Comparison of ENCODE assay signal across 30 mouse cellular contexts in the genomic region with DNA sequence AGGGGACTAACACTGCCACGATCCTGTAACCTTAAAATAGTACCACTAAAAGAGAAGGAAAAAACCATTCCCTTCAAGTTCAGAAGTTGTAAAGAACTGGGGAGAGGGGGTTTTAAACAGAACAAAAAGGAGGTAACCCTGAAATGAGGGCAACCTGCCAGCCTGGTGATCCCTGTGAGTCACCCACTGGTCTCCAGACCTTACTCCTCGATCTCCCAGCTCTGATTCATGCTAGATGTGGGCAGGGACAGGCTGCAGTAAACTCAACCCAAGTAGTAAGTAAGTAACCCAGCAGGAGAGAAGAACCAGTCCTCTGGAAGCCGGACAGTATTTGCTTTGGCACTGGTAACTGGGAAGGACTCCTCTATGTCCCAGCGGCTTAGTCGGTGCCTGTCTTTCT.
DNase-seq lines count a peak whose midpoint lies in the region; ATAC-seq lines count a peak whose summit lies in the region.
"Had no signal": no experiment of that assay in that cellular context is flagged by ENCODE, and none has a peak within 500 bp of the region (broad histone marks: within the 10 kb centered on the region; RNA-seq: fewer than 3 reads in every experiment).

No protein-coding gene starts in this region.

- ATAC-seq in kidney, embryonic 16.5 days (ENCODE audit: low FRiP score, low TSS enrichment), result no peak
- no peak for ATAC-seq in midbrain, embryonic 13.5 days
- ATAC-seq: forebrain, postnatal 0 days; inflammation-experienced regulatory T-cells, adult 6 months had no signal

- no peak overlapping the region for H3K9ac ChIP-seq in kidney, embryonic 16.5 days (replicated peaks; ENCODE audit: low read length)
- H3K9ac ChIP-seq in midbrain, embryonic 13.5 days (replicated peaks), result no peak overlapping the region
- H3K9ac ChIP-seq: forebrain, postnatal 0 days; heart, embryonic 13.5 days; hindbrain, embryonic 15.5 days; limb, embryonic 15.5 days; liver, embryonic 13.5 days; neural tube, embryonic 15.5 days had no signal

- no peaks in the 10 kb centered on the region for H3K4me1 ChIP-seq in kidney, embryonic 16.5 days (ENCODE audit: insufficient read depth, low read length)
- H3K4me1 ChIP-seq in midbrain, embryonic 13.5 days (replicated peaks), result no peaks in the 10 kb centered on the region
- H3K4me1 ChIP-seq: forebrain, embryonic 10.5 days; hindbrain, embryonic 15.5 days; limb, embryonic 10.5 days; limb, embryonic 15.5 days; liver, embryonic 13.5 days; neural tube, embryonic 15.5 days had no signal

- peak; percentile 1 for DNase-seq in kidney, adult 9 months
- DNase-seq in adrenal gland, postnatal 10 days, result peak; percentile 58
- DNase-seq in fat pad, adult 2 months (ENCODE audit: extremely low read depth, low read depth, low spot score), result peak; percentile 8
- no peak for DNase-seq in retina, embryonic 14.5 days (ENCODE audit: low spot score)
- DNase-seq in spleen, adult 12 weeks (ENCODE audit: low spot score), result no peak
- DNase-seq: B cell, adult 2 months; cerebellum, adult 2 months; cerebellum, postnatal 36 days; forebrain, postnatal 0 days; heart, postnatal 10 days; kidney, adult 2 months; kidney, postnatal 14 days; layer of hippocampus, adult 9-11 months; liver, embryonic 13.5 days; lung, adult 2 months; lung, postnatal 10 days; midbrain, embryonic 14.5 days; thymus, adult 18-20 months; thymus, postnatal 25 days had no signal

- H3K36me3 ChIP-seq in kidney, embryonic 16.5 days (ENCODE audit: insufficient read depth, low read length), result no peaks in the 10 kb centered on the region
- H3K36me3 ChIP-seq in midbrain, embryonic 13.5 days, result no peaks in the 10 kb centered on the region
- H3K36me3 ChIP-seq: forebrain, embryonic 10.5 days; heart, embryonic 13.5 days; hindbrain, embryonic 15.5 days; limb, embryonic 10.5 days; limb, embryonic 15.5 days; liver, embryonic 13.5 days; neural tube, embryonic 15.5 days had no signal

- no peak overlapping the region for H3K4me2 ChIP-seq in kidney, embryonic 16.5 days (replicated peaks; ENCODE audit: low read depth, low read length)
- H3K4me2 ChIP-seq in midbrain, embryonic 13.5 days (replicated peaks), result no peak overlapping the region
- H3K4me2 ChIP-seq: heart, embryonic 13.5 days; hindbrain, embryonic 15.5 days; limb, embryonic 15.5 days; liver, embryonic 13.5 days; neural tube, embryonic 15.5 days had no signal

- WGBS in kidney, embryonic 16.5 days, result 79% methylated on average over 5 of the region's 5 CpGs
- WGBS in midbrain, embryonic 13.5 days, result 95% methylated on average over 5 of the region's 5 CpGs

- H3K4me3 ChIP-seq in kidney, embryonic 16.5 days (ENCODE audit: low read length), result no peak overlapping the region
- no peak overlapping the region for H3K4me3 ChIP-seq in midbrain, embryonic 13.5 days (replicated peaks)
- H3K4me3 ChIP-seq: forebrain, embryonic 10.5 days; heart, embryonic 13.5 days; hindbrain, embryonic 15.5 days; limb, embryonic 10.5 days; limb, embryonic 15.5 days; liver, embryonic 13.5 days; neural tube, embryonic 15.5 days had no signal

- H3K27ac ChIP-seq in kidney, embryonic 16.5 days (ENCODE audit: low read length), result no peak overlapping the region
- H3K27ac ChIP-seq in midbrain, embryonic 13.5 days, result no peak overlapping the region
- H3K27ac ChIP-seq: forebrain, embryonic 10.5 days; heart, embryonic 13.5 days; hindbrain, embryonic 15.5 days; limb, embryonic 10.5 days; limb, embryonic 15.5 days; liver, embryonic 13.5 days; macrophage; neural tube, embryonic 15.5 days; stomach, postnatal 0 days had no signal

- no peaks in the 10 kb centered on the region for H3K9me3 ChIP-seq in kidney, embryonic 16.5 days (ENCODE audit: low read length)
- H3K9me3 ChIP-seq in midbrain, embryonic 13.5 days, result no peaks in the 10 kb centered on the region
- H3K9me3 ChIP-seq: forebrain, embryonic 10.5 days; heart, embryonic 13.5 days; hindbrain, embryonic 15.5 days; limb, embryonic 10.5 days; limb, embryonic 15.5 days; liver, embryonic 13.5 days; neural tube, embryonic 15.5 days had no signal

- no peaks in the 10 kb centered on the region for H3K27me3 ChIP-seq in kidney, embryonic 16.5 days (ENCODE audit: insufficient read depth, low read length)
- no peaks in the 10 kb centered on the region for H3K27me3 ChIP-seq in midbrain, embryonic 13.5 days
- H3K27me3 ChIP-seq: heart, embryonic 13.5 days; hindbrain, embryonic 15.5 days; limb, embryonic 15.5 days; liver, embryonic 13.5 days; neural tube, embryonic 15.5 days had no signal

Comparison
In these comparisons a context has a peak if more than half of its experiments do, and no peak if none do; other contexts are left out.
1. DNase-seq: peak in kidney, adult 9 months (single experiment), adrenal gland, postnatal 10 days (single experiment) and fat pad, adult 2 months (single experiment); none in retina, embryonic 14.5 days (single experiment) and spleen, adult 12 weeks (single experiment).